Mouse (Mus musculus) liver, embryonic 12.5 days (tissue): ENCODE data around the gene Tnfrsf1b. TPM values are rescaled to one million over a fixed set of nuclear protein-coding genes. Genes with fewer than 3 reads are reported as not detected.

Experiments used
- polyA plus RNA-seq: library from polyadenylated mRNA; unstranded; fragments of >200 nt; fragmentation: Nextera tagmentation; extraction: Ambion mirVana; gene quantifications from 2 replicates; pipeline ENCODE4 v1.2.1, GENCODE M21; 2016

The Tnfrsf1b gene
- polyA plus RNA-seq, 1 experiment from 2014 or later, result 4.9 TPM

Other genes starting within 250 kb of the Tnfrsf1b start
- gene Vps13d, start 51.9 kb downstream of the Tnfrsf1b start, polyA plus RNA-seq, result 3.5 and 3.9 TPM in 2 replicates
- gene Tnfrsf8, start 68.3 kb upstream of the Tnfrsf1b start, polyA plus RNA-seq, result not detected in 2 replicates